Mouse (Mus musculus) liver, adult 2 months (tissue): ENCODE data around the gene Togaram1. TPM values are rescaled to one million over a fixed set of nuclear protein-coding genes. Genes with fewer than 3 reads are reported as not detected.

Source experiments
- DNase-seq: peaks from one replicate; pipeline ENCODE4 v3.0.0-alpha.2; 2011; ENCODE audit warnings: low read depth, low spot score; ENCODE audit errors: extremely low read depth
- H3K27ac ChIP-seq: fragments of 200-500 bp; replicated peaks from 2 replicates; pipeline ENCODE4 v1.5.1; 2012; ENCODE audit warnings: low read depth, mild to moderate bottlenecking, control low read depth, inconsistent platforms, low read length; ENCODE audit not compliant: insufficient read depth
- H3K27me3 ChIP-seq: fragments of 200-500 bp; 2 replicates; pipeline ENCODE4 v1.6.1; 2012; ENCODE audit warnings: mild to moderate bottlenecking, moderate library complexity, low read length, inconsistent platforms; ENCODE audit not compliant: control insufficient read depth, insufficient read depth
- H3K36me3 ChIP-seq: fragments of 200-500 bp; 2 replicates; pipeline ENCODE4 v1.6.1; 2012; ENCODE audit warnings: low read length, inconsistent platforms; ENCODE audit not compliant: control insufficient read depth, insufficient read depth
- H3K4me1 ChIP-seq: fragments of 200-500 bp; 2 replicates; pipeline ENCODE4 v1.6.1; 2011; ENCODE audit warnings: low read length; ENCODE audit not compliant: control insufficient read depth, insufficient read depth
- H3K4me3 ChIP-seq: fragments of 200-500 bp; 2 replicates; pipeline ENCODE4 v1.5.1; 2011; ENCODE audit warnings: low read depth, mild to moderate bottlenecking, control low read depth, low read length, moderate library complexity; ENCODE audit not compliant: insufficient read depth
- H3K79me2 ChIP-seq: fragments of 200-500 bp; 2 replicates; pipeline ENCODE4 v1.6.1; 2012; ENCODE audit warnings: inconsistent platforms, mild to moderate bottlenecking, low read length, moderate library complexity; ENCODE audit not compliant: control insufficient read depth, insufficient read depth
- H3K9ac ChIP-seq: fragments of 200-500 bp; 2 replicates; pipeline ENCODE4 v1.6.1; 2012; ENCODE audit warnings: low read depth, mild to moderate bottlenecking, control low read depth, inconsistent platforms, low read length
- CTCF ChIP-seq: fragments of 200-500 bp; IDR thresholded peaks from 2 replicates; pipeline ENCODE4 v1.5.1; 2011; ENCODE audit warnings: low read depth, low read length, control low read depth
- POLR2A ChIP-seq: fragments of 200-500 bp; IDR thresholded peaks from 2 replicates; pipeline ENCODE4 v1.6.1; 2011; ENCODE audit warnings: low read length, control low read depth; ENCODE audit not compliant: insufficient read depth; ENCODE audit errors: extremely low read depth
- WGBS: fragments of 180-500 bp; shearing (Covaris S2); methylation state at CpG from one replicate; pipeline ENCODE4 v1.1.7; 2018; 5-methylcytosine and 5-hydroxymethylcytosine counted together
- polyA plus RNA-seq: library from polyadenylated mRNA; depleted of rRNA; stranded (reverse); fragments of >200 nt; gene quantifications from 2 replicates; pipeline ENCODE4 v1.2.3, GENCODE M21; 2012
- total RNA-seq: library from RNA; depleted of rRNA; stranded (reverse); fragments of >200 nt; gene quantifications from 2 replicates; pipeline ENCODE4 v1.2.3, GENCODE M21; 2014

The Togaram1 gene
- total and polyA plus RNA-seq, 2 experiments = 2.0 to 14.6 TPM

- Histone ChIP-seq H3K27ac (peak overlapping the region; percentile 30), H3K4me3 (peak overlapping the region; percentile 81), H3K9ac (peak overlapping the region; percentile 84), H3K27me3 (no peaks in the 10 kb centered on the region), H3K79me2 (no peaks in the 10 kb centered on the region; the same call in 1 of the 2 replicates), H3K36me3 (peaks cover 2% of the 10 kb centered on the region; the same call in 1 of the 2 replicates), H3K4me1 (peaks cover 8% of the 10 kb centered on the region)
- DNase-seq = peak; percentile 38
- under 1% methylated on average over 44 of the region's 44 CpGs for WGBS
- TF ChIP-seq CTCF = no peak
- TF ChIP-seq POLR2A = no peak
Observed at GRCm38 (mm10) chr12:64966101-64966631, 562 bp downstream of the Togaram1 start.

- TF ChIP-seq POLR2A = no peak
- TF ChIP-seq CTCF = no peak
- DNase-seq = no peak
- H3K9ac ChIP-seq = peak overlapping the region; percentile 84
- H3K4me1 ChIP-seq = peaks cover 8% of the 10 kb centered on the region
- H3K27me3 ChIP-seq = no peaks in the 10 kb centered on the region
- peaks cover 2% of the 10 kb centered on the region; the same call in 1 of the 2 replicates for H3K36me3 ChIP-seq
- 7% methylated on average over 19 of the region's 19 CpGs for WGBS
- peak overlapping the region; percentile 30; the same call in 1 of the 2 replicates for H3K27ac ChIP-seq
- H3K79me2 ChIP-seq = no peaks in the 10 kb centered on the region; the same call in 1 of the 2 replicates
- peak overlapping the region; percentile 81 for H3K4me3 ChIP-seq
Observed at GRCm38 (mm10) chr12:64966652-64967435, 1.2 kb downstream of the Togaram1 start.

- Histone ChIP-seq H3K9ac (peak overlapping the region; percentile 0), H3K27ac (no peak overlapping the region), H3K36me3 (peaks cover 2% of the 10 kb centered on the region; the same call in 1 of the 2 replicates), H3K4me1 (peaks cover 11% of the 10 kb centered on the region), H3K4me3 (peak overlapping the region; percentile 43), H3K27me3 (no peaks in the 10 kb centered on the region), H3K79me2 (peaks cover 4% of the 10 kb centered on the region; the same call in 1 of the 2 replicates)
- DNase-seq = peak; percentile 75
- no peak for TF ChIP-seq CTCF
- no peak for TF ChIP-seq POLR2A
- under 1% methylated on average over 9 of the region's 9 CpGs for WGBS
Observed at GRCm38 (mm10) chr12:64967470-64967869, 1.9 kb downstream of the Togaram1 start.

- H3K79me2 ChIP-seq = peaks cover 4% of the 10 kb centered on the region; the same call in 1 of the 2 replicates
- H3K27me3 ChIP-seq = no peaks in the 10 kb centered on the region
- WGBS = 4% methylated on average over 2 of the region's 2 CpGs
- H3K4me3 ChIP-seq = peak overlapping the region; percentile 29; the same call in 1 of the 2 replicates
- H3K36me3 ChIP-seq = peaks cover 2% of the 10 kb centered on the region; the same call in 1 of the 2 replicates
- H3K4me1 ChIP-seq = peaks cover 11% of the 10 kb centered on the region
- peak; percentile 7 for DNase-seq
- TF ChIP-seq CTCF = no peak
- no peak for TF ChIP-seq POLR2A
- H3K27ac ChIP-seq = no peak overlapping the region
- no peak overlapping the region for H3K9ac ChIP-seq
Observed at GRCm38 (mm10) chr12:64968067-64968466, 2.5 kb downstream of the Togaram1 start.

GRCm38 (mm10) chr12:64971399-64971798 is 5.8 kb downstream of the Togaram1 start:
- H3K79me2 ChIP-seq = peaks cover 8% of the 10 kb centered on the region; the same call in 1 of the 2 replicates
- no peak for TF ChIP-seq CTCF
- TF ChIP-seq POLR2A = no peak
- no peak overlapping the region for H3K4me3 ChIP-seq
- H3K36me3 ChIP-seq = peaks cover 2% of the 10 kb centered on the region; the same call in 1 of the 2 replicates
- no peak overlapping the region for H3K27ac ChIP-seq
- DNase-seq = no peak
- H3K4me1 ChIP-seq = peaks cover 6% of the 10 kb centered on the region
- H3K27me3 ChIP-seq = no peaks in the 10 kb centered on the region
- no peak overlapping the region for H3K9ac ChIP-seq

GRCm38 (mm10) chr12:64972063-64972462 is 6.5 kb downstream of the Togaram1 start:
- Histone ChIP-seq H3K4me1 (peaks cover 3% of the 10 kb centered on the region; the same call in 1 of the 2 replicates), H3K27ac (no peak overlapping the region), H3K4me3 (no peak overlapping the region), H3K9ac (no peak overlapping the region), H3K36me3 (peaks cover 3% of the 10 kb centered on the region; the same call in 1 of the 2 replicates), H3K79me2 (peaks cover 8% of the 10 kb centered on the region; the same call in 1 of the 2 replicates), H3K27me3 (no peaks in the 10 kb centered on the region)
- no peak for TF ChIP-seq CTCF
- no peak for TF ChIP-seq POLR2A
- 74% methylated on average over 6 of the region's 6 CpGs for WGBS
- DNase-seq = no peak
